Mouse (Mus musculus) liver, postnatal 0 days (tissue): ENCODE results near the gene Tshz2. TPM values are rescaled to one million over a fixed set of nuclear protein-coding genes. Genes with fewer than 3 reads are reported as not detected.

Experiments
- ATAC-seq: fragments of 200-750 bp; cut with Nextera tagmentation; 2 replicates; pipeline ENCODE4 v1.8.0; 2017; ENCODE audit warnings: mild to moderate bottlenecking, moderate library complexity
- DNase-seq: peaks from one replicate; pipeline ENCODE4 v3.0.0-alpha.2; 2016
- H3K27ac ChIP-seq: fragments of 300-500 bp; sonication (generic); 2 replicates; pipeline ENCODE4 v1.5.1; 2014; ENCODE audit warnings: antibody characterized with exemption, moderate library complexity, mild to moderate bottlenecking, low read depth
- H3K27me3 ChIP-seq: fragments of 300-500 bp; sonication (generic); 2 replicates; pipeline ENCODE4 v1.6.1; 2014; ENCODE audit warnings: low read length, control low read depth, mixed read lengths; ENCODE audit not compliant: insufficient read depth
- H3K36me3 ChIP-seq: fragments of 300-500 bp; sonication (generic); replicated peaks from 2 replicates; pipeline ENCODE4 v1.6.1; 2014; ENCODE audit warnings: mild to moderate bottlenecking, control low read depth, low read length, moderate library complexity, mixed read lengths; ENCODE audit not compliant: insufficient read depth
- H3K4me1 ChIP-seq: fragments of 300-500 bp; sonication (generic); 2 replicates; pipeline ENCODE4 v1.6.1; 2014; ENCODE audit warnings: antibody characterized with exemption, mild to moderate bottlenecking, control low read depth; ENCODE audit not compliant: insufficient read depth
- H3K4me2 ChIP-seq: fragments of 300-500 bp; sonication (generic); 2 replicates; pipeline ENCODE4 v1.6.1; 2014; ENCODE audit warnings: low read depth, mild to moderate bottlenecking, low read length, moderate library complexity, mixed read lengths
- H3K4me3 ChIP-seq: fragments of 300-500 bp; sonication (generic); 2 replicates; pipeline ENCODE4 v1.5.1; 2014; ENCODE audit warnings: low read depth, low read length
- H3K9ac ChIP-seq: fragments of 300-500 bp; sonication (generic); replicated peaks from 2 replicates; pipeline ENCODE4 v1.6.1; 2014; ENCODE audit warnings: mild to moderate bottlenecking, moderate library complexity
- H3K9me3 ChIP-seq: fragments of 300-500 bp; sonication (generic); 2 replicates; pipeline ENCODE4 v1.6.1; 2016; ENCODE audit warnings: mild to moderate bottlenecking, control low read depth, low read length, mixed read lengths
- CTCF ChIP-seq: sonication (generic); IDR thresholded peaks from 2 replicates; pipeline ENCODE4 v1.5.1; 2016; ENCODE audit warnings: antibody characterized with exemption, low read depth
- EP300 ChIP-seq: IDR thresholded peaks from 2 replicates; pipeline ENCODE4 v1.6.1; 2016; ENCODE audit warnings: antibody characterized with exemption, low read depth, mild to moderate bottlenecking
- WGBS: fragments of 180-500 bp; shearing (Covaris S2); extraction: QIAGEN DNeasy Blood & Tissue Kit; methylation state at CpG from one replicate; pipeline ENCODE4 v1.1.7; 2014; ENCODE audit not compliant: insufficient replicate concordance; 5-methylcytosine and 5-hydroxymethylcytosine counted together
- polyA plus RNA-seq: library from polyadenylated mRNA; unstranded; fragments of >200 nt; fragmentation: Nextera tagmentation; extraction: Ambion mirVana; gene quantifications from 2 replicates; pipeline ENCODE4 v1.2.1, GENCODE M21; 2015

The Tshz2 gene
- polyA plus RNA-seq, 1 experiment from 2014 or later = 1.5 TPM

GRCm38 (mm10) chr2:170101932-170102331 lies 469.1 kb downstream of the Tshz2 start:
- no peaks in the 10 kb centered on the region for H3K9me3 ChIP-seq
- no peak for ATAC-seq
- H3K4me2 ChIP-seq = no peak overlapping the region
- peaks cover 2% of the 10 kb centered on the region; the same call in 1 of the 2 replicates for H3K36me3 ChIP-seq
- H3K9ac ChIP-seq = no peak overlapping the region
- H3K27ac ChIP-seq = no peak overlapping the region
- no peak overlapping the region for H3K4me3 ChIP-seq
- TF ChIP-seq EP300 = no peak
- peak; percentile 16; the same call in 1 of the 2 replicates for TF ChIP-seq CTCF
- no peaks in the 10 kb centered on the region for H3K27me3 ChIP-seq
- WGBS = 63% methylated on average over 7 of the region's 7 CpGs
- DNase-seq = no peak
- H3K4me1 ChIP-seq = no peaks in the 10 kb centered on the region

GRCm38 (mm10) chr2:170103341-170103740 lies 470.5 kb downstream of the Tshz2 start:
- ATAC-seq = no peak
- H3K36me3 ChIP-seq = peaks cover 14% of the 10 kb centered on the region
- no peak overlapping the region for H3K27ac ChIP-seq
- H3K4me3 ChIP-seq = no peak overlapping the region
- TF ChIP-seq CTCF = no peak
- no peak for TF ChIP-seq EP300
- DNase-seq = no peak
- H3K9me3 ChIP-seq = no peaks in the 10 kb centered on the region
- H3K4me2 ChIP-seq = no peak overlapping the region
- no peak overlapping the region for H3K9ac ChIP-seq
- no peaks in the 10 kb centered on the region for H3K4me1 ChIP-seq
- WGBS = 70% methylated on average over 5 of the region's 5 CpGs
- H3K27me3 ChIP-seq = no peaks in the 10 kb centered on the region

- peak; percentile 69 for DNase-seq
Observed at GRCm38 (mm10) chr2:170103852-170104251, 471.0 kb downstream of the Tshz2 start.

GRCm38 (mm10) chr2:170104396-170104795 lies 471.6 kb downstream of the Tshz2 start:
- DNase-seq = no peak
- 76% methylated on average over 6 of the region's 6 CpGs for WGBS
- Histone ChIP-seq H3K4me3 (no peak overlapping the region), H3K9me3 (no peaks in the 10 kb centered on the region), H3K4me2 (no peak overlapping the region), H3K27ac (no peak overlapping the region), H3K36me3 (peaks cover 20% of the 10 kb centered on the region), H3K27me3 (no peaks in the 10 kb centered on the region), H3K4me1 (no peaks in the 10 kb centered on the region), H3K9ac (no peak overlapping the region)
- TF ChIP-seq CTCF = no peak
- no peak for TF ChIP-seq EP300
- no peak for ATAC-seq

More at GRCm38 (mm10) chr2:170103852-170104251, 471.0 kb downstream of the Tshz2 start:
- Histone ChIP-seq H3K9me3 (no peaks in the 10 kb centered on the region), H3K4me2 (no peak overlapping the region), H3K27ac (no peak overlapping the region), H3K36me3 (peaks cover 15% of the 10 kb centered on the region), H3K9ac (no peak overlapping the region), H3K4me1 (no peaks in the 10 kb centered on the region), H3K27me3 (no peaks in the 10 kb centered on the region), H3K4me3 (no peak overlapping the region)
- TF ChIP-seq CTCF (peak; percentile 87), EP300 (no peak)
- 36% methylated on average over 9 of the region's 9 CpGs for WGBS
- ATAC-seq = peak; percentile 28; the same call in 1 of the 2 replicates

- WGBS = 86% methylated on average over 9 of the region's 9 CpGs
- Histone ChIP-seq H3K9ac (no peak overlapping the region), H3K27me3 (no peaks in the 10 kb centered on the region), H3K36me3 (peaks cover 35% of the 10 kb centered on the region), H3K9me3 (no peaks in the 10 kb centered on the region), H3K4me3 (no peak overlapping the region), H3K27ac (no peak overlapping the region), H3K4me2 (no peak overlapping the region), H3K4me1 (no peaks in the 10 kb centered on the region)
- TF ChIP-seq EP300 (no peak), CTCF (no peak)
- no peak for ATAC-seq
- DNase-seq = no peak
Observed at GRCm38 (mm10) chr2:170106000-170106399, 473.2 kb downstream of the Tshz2 start.

GRCm38 (mm10) chr2:170107791-170108190 lies 475.0 kb downstream of the Tshz2 start:
- no peaks in the 10 kb centered on the region for H3K9me3 ChIP-seq
- DNase-seq (no peak), ATAC-seq (no peak)
- H3K4me1 ChIP-seq = no peaks in the 10 kb centered on the region
- TF ChIP-seq CTCF (no peak), EP300 (no peak)
- no peak overlapping the region for H3K4me3 ChIP-seq
- H3K36me3 ChIP-seq = peaks cover 51% of the 10 kb centered on the region
- no peak overlapping the region for H3K9ac ChIP-seq
- WGBS = 57% methylated on average over 3 of the region's 3 CpGs
- no peak overlapping the region for H3K27ac ChIP-seq
- H3K4me2 ChIP-seq = no peak overlapping the region
- H3K27me3 ChIP-seq = no peaks in the 10 kb centered on the region

GRCm38 (mm10) chr2:170109528-170109927 lies 476.7 kb downstream of the Tshz2 start:
- WGBS = 66% methylated on average over 5 of the region's 5 CpGs
- Histone ChIP-seq H3K9me3 (no peaks in the 10 kb centered on the region), H3K27me3 (no peaks in the 10 kb centered on the region), H3K4me2 (no peak overlapping the region), H3K4me1 (no peaks in the 10 kb centered on the region), H3K36me3 (peaks cover 68% of the 10 kb centered on the region), H3K9ac (no peak overlapping the region), H3K27ac (no peak overlapping the region), H3K4me3 (no peak overlapping the region)
- TF ChIP-seq CTCF = no peak
- TF ChIP-seq EP300 = no peak
- no peak for ATAC-seq
- no peak for DNase-seq
